Mouse (Mus musculus) midbrain, embryonic 10.5 days (tissue): ENCODE measurements around the gene Olfr414. TPM values are rescaled to one million over a fixed set of nuclear protein-coding genes. Genes with fewer than 3 reads are reported as not detected.

Experiments
- DNase-seq: peaks from one replicate; pipeline ENCODE4 v3.0.0-alpha.2; 2017; ENCODE audit warnings: low spot score
- H3K27ac ChIP-seq: fragments of 300-500 bp; sonication (generic); replicated peaks from 2 replicates; pipeline ENCODE4 v1.5.1; 2016; ENCODE audit warnings: mild to moderate bottlenecking
- H3K27me3 ChIP-seq: fragments of 300-500 bp; sonication (generic); 2 replicates; pipeline ENCODE4 v1.6.1; 2016; ENCODE audit warnings: low read depth, mild to moderate bottlenecking; ENCODE audit not compliant: poor library complexity, severe bottlenecking
- H3K36me3 ChIP-seq: fragments of 300-500 bp; sonication (generic); 2 replicates; pipeline ENCODE4 v1.6.1; 2016; ENCODE audit warnings: mild to moderate bottlenecking, moderate library complexity
- H3K4me1 ChIP-seq: fragments of 300-500 bp; sonication (generic); 2 replicates; pipeline ENCODE4 v1.6.1; 2016
- H3K4me3 ChIP-seq: fragments of 300-500 bp; sonication (generic); 2 replicates; pipeline ENCODE4 v1.5.1; 2016; ENCODE audit warnings: mild to moderate bottlenecking, moderate library complexity
- H3K9me3 ChIP-seq: fragments of 300-500 bp; sonication (generic); replicated peaks from 2 replicates; pipeline ENCODE4 v1.6.1; 2016; ENCODE audit warnings: mild to moderate bottlenecking
- WGBS: fragments of 180-500 bp; shearing (Covaris S2); methylation state at CpG from one replicate; pipeline ENCODE4 v1.1.7; 2016; 5-methylcytosine and 5-hydroxymethylcytosine counted together
- polyA plus RNA-seq: library from polyadenylated mRNA; unstranded; fragments of >200 nt; fragmentation: Nextera tagmentation; extraction: Ambion mirVana; gene quantifications from 2 replicates; pipeline ENCODE4 v1.2.1, GENCODE M21; 2016

The Olfr414 gene
- polyA plus RNA-seq, result not detected in 2 replicates

GRCm38 (mm10) chr1:174423764-174424163, at the start of gene Olfr414:
Olfr414 (plus strand) TSS chr1:174424064.
- H3K27ac ChIP-seq, result no peak within 1 kb of the TSS
- no peaks in the 10 kb centered on the region for H3K36me3 ChIP-seq
- H3K9me3 ChIP-seq, result no peaks in the 10 kb centered on the region
- H3K27me3 ChIP-seq, result no peaks in the 10 kb centered on the region
- no peak within 1 kb of the TSS for H3K4me3 ChIP-seq
- H3K4me1 ChIP-seq, result no peaks in the 10 kb centered on the region
- no peak for DNase-seq
- 74% methylated on average over 1 of the region's 1 CpGs for WGBS

- Histone ChIP-seq H3K4me3 (no peak within 1 kb of the TSS), H3K27me3 (no peaks in the 10 kb centered on the region), H3K9me3 (no peaks in the 10 kb centered on the region), H3K27ac (no peak within 1 kb of the TSS), H3K4me1 (no peaks in the 10 kb centered on the region), H3K36me3 (no peaks in the 10 kb centered on the region)
- no peak for DNase-seq
- WGBS, result 91% methylated on average over 2 of the region's 2 CpGs
These were observed 33.1 kb upstream of the Olfr414 start, which contains the start of gene Olfr248 for GRCm38 (mm10) chr1:174390746-174391145. Olfr248 (plus strand) TSS chr1:174391046.

- no peak for DNase-seq
- Histone ChIP-seq H3K4me1 (no peaks in the 10 kb centered on the region), H3K27me3 (no peaks in the 10 kb centered on the region), H3K4me3 (no peak overlapping the region), H3K36me3 (no peaks in the 10 kb centered on the region), H3K9me3 (no peaks in the 10 kb centered on the region), H3K27ac (no peak overlapping the region)
- 89% methylated on average over 4 of the region's 4 CpGs for WGBS
These were observed 905 bp upstream of the Olfr414 start for GRCm38 (mm10) chr1:174422959-174423358.

- no peak overlapping the region for H3K27ac ChIP-seq
- no peak for DNase-seq
- H3K36me3 ChIP-seq, result no peaks in the 10 kb centered on the region
- no peaks in the 10 kb centered on the region for H3K9me3 ChIP-seq
- no peaks in the 10 kb centered on the region for H3K27me3 ChIP-seq
- H3K4me1 ChIP-seq, result no peaks in the 10 kb centered on the region
- 66% methylated on average over 3 of the region's 3 CpGs for WGBS
- H3K4me3 ChIP-seq, result no peak overlapping the region
These were observed 2.5 kb downstream of the Olfr414 start for GRCm38 (mm10) chr1:174426180-174426986.

- H3K4me1 ChIP-seq, result no peaks in the 10 kb centered on the region
- no peaks in the 10 kb centered on the region for H3K27me3 ChIP-seq
- no peak overlapping the region for H3K27ac ChIP-seq
- WGBS, result 90% methylated on average over 1 of the region's 1 CpGs
- DNase-seq, result no peak
- H3K9me3 ChIP-seq, result no peaks in the 10 kb centered on the region
- no peaks in the 10 kb centered on the region for H3K36me3 ChIP-seq
- no peak overlapping the region for H3K4me3 ChIP-seq
These were observed 3.5 kb downstream of the Olfr414 start for GRCm38 (mm10) chr1:174427402-174427801.

GRCm38 (mm10) chr1:174428407-174428806, 4.5 kb downstream of the Olfr414 start:
- 90% methylated on average over 2 of the region's 2 CpGs for WGBS
- Histone ChIP-seq H3K36me3 (no peaks in the 10 kb centered on the region), H3K27me3 (no peaks in the 10 kb centered on the region), H3K4me3 (no peak overlapping the region), H3K4me1 (no peaks in the 10 kb centered on the region), H3K27ac (no peak overlapping the region), H3K9me3 (no peaks in the 10 kb centered on the region)
- DNase-seq, result no peak

GRCm38 (mm10) chr1:174434121-174434520, 10.3 kb downstream of the Olfr414 start:
- WGBS, result 78% methylated on average over 1 of the region's 1 CpGs
- Histone ChIP-seq H3K4me3 (no peak overlapping the region), H3K4me1 (no peaks in the 10 kb centered on the region), H3K27ac (no peak overlapping the region), H3K9me3 (no peaks in the 10 kb centered on the region), H3K36me3 (no peaks in the 10 kb centered on the region), H3K27me3 (no peaks in the 10 kb centered on the region)
- DNase-seq, result no peak

GRCm38 (mm10) chr1:174441782-174442181, 17.9 kb downstream of the Olfr414 start, which contains the start of gene Olfr220:
Olfr220 (plus strand) TSS chr1:174442082.
- H3K36me3 ChIP-seq, result no peaks in the 10 kb centered on the region
- H3K9me3 ChIP-seq, result no peaks in the 10 kb centered on the region
- 69% methylated on average over 1 of the region's 1 CpGs for WGBS
- no peaks in the 10 kb centered on the region for H3K4me1 ChIP-seq
- no peak for DNase-seq
- no peaks in the 10 kb centered on the region for H3K27me3 ChIP-seq
- H3K4me3 ChIP-seq, result no peak within 1 kb of the TSS
- no peak within 1 kb of the TSS for H3K27ac ChIP-seq

GRCm38 (mm10) chr1:174455100-174455499, 31.2 kb downstream of the Olfr414 start:
- WGBS, result 84% methylated on average over 2 of the region's 2 CpGs
- Histone ChIP-seq H3K4me1 (no peaks in the 10 kb centered on the region), H3K4me3 (no peak overlapping the region)

GRCm38 (mm10) chr1:174465385-174465784, 41.5 kb downstream of the Olfr414 start:
- 90% methylated on average over 3 of the region's 3 CpGs for WGBS
- Histone ChIP-seq H3K36me3 (no peaks in the 10 kb centered on the region), H3K4me1 (no peaks in the 10 kb centered on the region), H3K27me3 (no peaks in the 10 kb centered on the region), H3K27ac (no peak overlapping the region), H3K9me3 (no peaks in the 10 kb centered on the region), H3K4me3 (no peak overlapping the region)
- no peak for DNase-seq

More at GRCm38 (mm10) chr1:174455100-174455499, 31.2 kb downstream of the Olfr414 start:
- no peaks in the 10 kb centered on the region for H3K27me3 ChIP-seq
- no peak for DNase-seq
- no peak overlapping the region for H3K27ac ChIP-seq
- H3K36me3 ChIP-seq, result no peaks in the 10 kb centered on the region
- H3K9me3 ChIP-seq, result no peaks in the 10 kb centered on the region

GRCm38 (mm10) chr1:174466240-174466639, 42.4 kb downstream of the Olfr414 start:
- no peaks in the 10 kb centered on the region for H3K36me3 ChIP-seq
- H3K4me1 ChIP-seq, result no peaks in the 10 kb centered on the region
- H3K9me3 ChIP-seq, result no peaks in the 10 kb centered on the region
- DNase-seq, result no peak
- 38% methylated on average over 2 of the region's 2 CpGs for whole genome bisulfite sequencing
- H3K27me3 ChIP-seq, result no peaks in the 10 kb centered on the region
- H3K27ac ChIP-seq, result no peak overlapping the region
- H3K4me3 ChIP-seq, result no peak overlapping the region

- Histone ChIP-seq H3K27me3 (no peaks in the 10 kb centered on the region), H3K36me3 (no peaks in the 10 kb centered on the region), H3K9me3 (no peaks in the 10 kb centered on the region), H3K27ac (no peak overlapping the region), H3K4me3 (no peak overlapping the region), H3K4me1 (no peaks in the 10 kb centered on the region)
- 7% methylated on average over 6 of the region's 6 CpGs for WGBS
- DNase-seq, result peak; percentile 46
These were observed 45.9 kb downstream of the Olfr414 start for GRCm38 (mm10) chr1:174469736-174470135.

GRCm38 (mm10) chr1:174482567-174482966, 58.7 kb downstream of the Olfr414 start:
- H3K4me1 ChIP-seq, result no peaks in the 10 kb centered on the region
- whole genome bisulfite sequencing, result 92% methylated on average over 6 of the region's 6 CpGs
- no peaks in the 10 kb centered on the region for H3K9me3 ChIP-seq
- H3K36me3 ChIP-seq, result no peaks in the 10 kb centered on the region
- H3K27ac ChIP-seq, result no peak overlapping the region
- no peak overlapping the region for H3K4me3 ChIP-seq
- H3K27me3 ChIP-seq, result no peaks in the 10 kb centered on the region
- DNase-seq, result no peak
